Mouse (Mus musculus) erythroid progenitor cell, adult 5-6 weeks (primary cell): ENCODE results near the gene Ccdc159. TPM values are rescaled to one million over a fixed set of nuclear protein-coding genes. Genes with fewer than 3 reads are reported as not detected.

Experiments used
- ATAC-seq: replicated peaks from 2 replicates; pipeline ENCODE4 v1.8.0; 2016; ENCODE audit warnings: moderate number of reproducible peaks, mild to moderate bottlenecking, moderate TSS enrichment, inconsistent platforms; ENCODE audit not compliant: poor library complexity, low FRiP score, severe bottlenecking
- total RNA-seq, 2 experiments: library from RNA; stranded (forward) in 1 of 2; stranded (reverse) in 1 of 2; fragments of 150-400 nt in 1 of 2; fragments of 186-747, 209-891 nt in 1 of 2; gene quantifications; 2 replicates each; pipeline versions ENCODE4 v1.2.3 to v1.2.4; 2015 to 2017; ENCODE audit warnings: low replicate concordance in 2 of 2

Gene Ccdc159
- total RNA-seq, 2 experiments from 2014 or later = not detected

DNA sequence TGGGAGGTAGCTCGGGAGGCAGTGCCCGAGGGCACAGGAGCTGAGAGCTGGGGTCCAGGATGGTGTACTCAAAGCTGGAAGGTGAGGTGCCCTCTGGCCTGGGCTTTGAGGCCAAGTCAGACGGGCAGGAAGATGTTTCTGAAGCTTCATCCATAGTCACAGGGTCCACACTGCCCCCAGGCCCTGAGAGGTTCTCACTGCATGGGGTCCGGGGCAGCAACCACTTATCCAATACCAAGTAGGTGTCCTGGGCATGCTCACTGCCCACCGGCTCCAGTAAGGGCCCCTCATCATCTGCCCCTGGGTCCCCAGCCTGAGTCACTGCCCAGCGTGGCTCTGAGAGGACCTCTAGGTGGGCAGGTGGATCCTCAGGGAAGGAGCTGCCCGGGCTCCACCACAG, 32.0 kb downstream of the Ccdc159 start:
- no peak for ATAC-seq

DNA sequence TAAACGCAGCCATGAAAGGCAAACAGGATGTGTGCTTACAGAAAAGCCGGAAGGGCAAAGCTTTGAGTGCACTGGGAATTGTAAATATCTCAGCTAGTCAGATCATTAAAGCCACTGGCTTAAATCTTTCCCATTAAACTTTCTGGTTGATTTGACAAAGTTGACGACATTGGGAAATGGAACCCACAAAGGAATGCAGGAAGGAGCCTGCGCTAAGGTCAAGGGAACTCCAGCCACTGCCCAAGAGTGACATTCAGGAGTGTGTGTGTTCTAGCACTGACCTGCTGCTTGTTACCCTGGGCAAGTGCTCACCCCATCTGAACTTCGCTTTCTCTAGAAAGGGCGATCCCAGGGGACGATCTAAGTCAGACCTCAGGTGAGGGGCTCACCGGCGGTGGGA, 32.9 kb downstream of the Ccdc159 start:
- no peak for ATAC-seq

DNA sequence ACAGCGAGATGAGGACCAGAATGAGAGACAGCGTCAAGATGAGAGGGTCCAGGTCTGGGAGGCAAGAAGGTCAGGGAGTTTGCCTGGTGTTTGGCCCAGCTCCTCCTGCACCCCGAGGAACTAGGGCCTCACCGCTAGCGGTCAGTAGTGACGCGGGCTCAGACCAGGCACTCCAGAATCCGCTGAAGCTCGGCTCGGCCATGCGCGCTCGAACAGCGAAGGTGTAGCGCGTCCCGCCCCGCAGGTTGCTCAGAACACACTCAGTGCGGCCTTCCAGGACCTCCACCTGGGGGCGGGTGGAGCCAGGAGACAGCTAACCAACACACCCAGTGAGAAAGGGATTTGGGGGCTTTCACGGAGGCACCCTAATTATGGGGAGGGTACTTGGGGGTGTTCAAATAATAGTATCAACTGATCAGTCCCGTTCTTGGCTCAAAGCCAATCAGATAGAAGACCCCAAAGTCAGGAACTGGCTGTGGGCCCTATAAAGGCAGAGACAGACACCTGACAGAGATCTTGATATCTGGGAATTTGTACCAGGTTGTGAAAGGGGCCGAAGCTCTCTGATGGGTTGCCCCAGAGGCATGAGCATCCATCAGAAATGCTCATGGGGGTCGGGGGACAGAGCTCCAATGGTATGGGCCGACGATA, 33.4 kb downstream of the Ccdc159 start:
- no peak for ATAC-seq

DNA sequence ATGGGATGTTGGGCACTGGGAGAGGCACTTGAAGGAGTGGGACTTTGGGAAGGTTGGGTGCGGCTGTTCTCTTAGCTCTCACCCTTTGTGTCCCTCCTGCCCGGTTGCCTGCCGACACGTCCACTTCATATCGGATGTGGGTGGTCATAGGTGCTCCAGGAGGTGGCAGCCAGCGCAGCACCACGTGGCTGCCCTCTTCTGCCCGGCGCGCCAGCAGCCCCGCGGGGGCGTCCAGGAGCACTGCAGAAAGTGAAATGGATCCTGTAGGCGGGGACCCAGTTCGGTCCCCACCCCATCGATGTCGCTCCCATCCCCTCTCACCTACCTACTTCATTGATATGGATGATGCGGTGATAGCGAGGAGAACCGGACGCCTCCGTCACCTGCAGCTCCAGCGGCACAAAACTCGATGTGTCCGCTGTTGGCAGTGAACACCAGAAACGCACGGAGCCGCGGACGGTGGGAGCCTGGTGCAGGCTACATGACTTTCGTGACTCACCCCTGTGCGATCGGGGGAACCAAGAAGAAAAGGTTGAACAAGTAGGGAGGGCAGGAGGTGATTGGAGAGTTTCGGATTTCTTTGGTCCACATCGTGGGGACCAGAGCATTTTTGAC, 34.2 kb downstream of the Ccdc159 start:
- peak; percentile 9; the same call in 1 of the 2 replicates for ATAC-seq

DNA sequence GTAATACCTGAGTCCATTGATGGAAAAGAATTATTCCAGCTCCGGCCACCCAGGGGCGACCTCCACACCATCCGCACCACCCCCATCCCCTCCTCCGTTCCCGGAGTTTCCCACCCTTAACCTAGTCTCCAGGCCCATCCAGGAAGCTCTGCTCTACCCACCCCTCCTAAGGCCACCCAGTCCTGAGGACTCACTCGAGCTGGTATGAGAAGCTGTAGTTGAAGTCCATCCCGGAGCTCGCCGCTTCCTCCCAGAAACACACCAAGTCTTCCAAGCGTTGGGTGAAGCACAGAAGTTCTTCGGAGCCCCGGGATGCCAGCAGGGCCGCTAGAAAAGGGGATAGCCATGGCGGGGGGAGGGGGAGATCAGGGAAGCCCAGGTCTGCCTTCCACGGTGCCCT, 34.7 kb downstream of the Ccdc159 start:
- ATAC-seq = no peak

DNA sequence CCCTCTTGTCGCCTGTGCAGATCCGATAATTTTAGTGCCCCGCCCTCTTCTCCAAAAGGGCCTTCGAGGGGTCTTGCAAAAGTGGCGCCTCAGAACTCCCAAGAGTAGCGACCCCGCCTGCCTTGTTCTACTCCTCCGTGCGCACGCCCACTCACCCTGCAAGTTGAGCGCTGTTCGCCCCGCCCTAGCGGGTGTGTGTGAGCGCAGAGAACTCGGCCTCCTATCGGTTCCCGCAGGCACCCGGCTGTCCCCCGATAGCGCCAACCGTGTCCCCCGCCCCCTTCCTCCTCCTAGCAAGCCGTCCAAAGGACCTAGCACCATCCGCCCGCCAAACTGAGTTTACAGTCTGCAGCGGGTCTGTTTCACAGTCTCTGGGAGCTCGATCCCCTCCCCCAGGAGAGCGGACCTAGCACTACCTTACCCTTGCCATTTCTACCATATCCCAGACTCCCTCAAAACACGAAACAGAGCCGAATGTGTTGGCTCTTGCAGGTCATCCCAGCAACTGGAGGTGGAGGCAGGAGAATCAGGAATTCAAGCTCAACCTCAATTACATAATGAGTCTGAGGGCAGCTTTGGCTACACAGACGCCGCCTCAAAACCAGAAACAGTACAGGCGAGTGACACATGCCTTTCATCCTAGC, 35.3 kb downstream of the Ccdc159 start:
- ATAC-seq = peak; percentile 88

DNA sequence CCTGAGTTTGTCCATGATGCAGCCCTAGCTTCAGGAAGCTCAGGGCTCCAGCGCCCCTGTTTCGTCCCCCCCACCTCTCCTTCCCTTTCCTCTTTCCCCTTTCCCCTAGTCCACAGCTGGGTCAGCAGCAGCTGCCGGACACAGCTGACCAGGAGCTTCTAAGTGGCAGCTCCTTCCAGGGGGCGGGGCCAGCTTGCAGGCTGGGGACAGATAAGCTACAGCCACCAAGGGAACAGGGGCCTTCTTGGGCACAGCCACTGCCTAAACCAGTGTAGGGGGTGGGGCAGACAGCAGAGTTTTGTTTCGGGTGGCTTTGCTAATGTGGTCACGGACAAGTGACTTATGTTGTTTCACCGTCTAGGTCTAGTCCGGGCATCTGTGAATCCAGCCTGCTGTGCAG, 36.1 kb downstream of the Ccdc159 start, which contains the start of gene Epor:
Gene Epor, minus strand, starts transcription at position 90 of the 400 bp plus-strand sequence.
- ATAC-seq = peak; percentile 83

DNA sequence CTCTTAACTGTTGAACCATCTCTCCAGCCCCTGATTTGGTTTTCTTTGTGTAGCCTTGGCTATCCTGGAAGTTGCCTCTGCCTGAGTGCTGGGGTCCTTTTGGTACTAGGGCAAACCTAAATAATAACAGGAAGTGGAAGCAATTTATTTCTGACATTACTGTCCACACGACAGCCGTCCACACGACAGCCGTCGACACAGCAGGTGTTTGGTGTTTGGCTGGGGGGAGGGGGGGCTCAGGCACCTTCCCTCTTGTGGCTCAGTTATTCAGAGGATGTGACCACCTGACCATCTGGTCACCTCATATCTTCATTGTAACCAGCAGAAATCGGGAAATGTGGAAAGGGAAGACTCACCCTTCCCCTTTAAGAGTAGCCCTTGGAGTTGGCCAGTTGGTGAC, 41.6 kb downstream of the Ccdc159 start:
- ATAC-seq = no peak

DNA sequence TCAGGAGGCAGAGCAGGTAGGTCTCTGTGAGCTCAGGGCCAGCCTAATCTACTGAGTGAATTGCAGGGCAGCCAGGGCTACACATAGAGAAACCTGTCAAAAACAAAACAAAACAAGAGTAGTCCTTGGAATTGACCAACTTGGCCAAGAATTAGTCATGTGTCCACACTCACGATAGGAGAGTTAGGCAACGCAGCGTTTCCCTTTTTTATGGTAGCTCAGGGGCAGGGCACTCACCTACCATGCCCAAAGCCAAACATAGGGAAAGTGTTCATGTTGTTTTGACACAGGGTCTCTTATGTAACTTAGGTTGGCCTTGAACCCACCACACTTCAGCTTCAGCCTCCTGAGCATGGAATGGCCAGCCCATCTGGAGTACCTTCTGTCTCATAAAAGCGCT, 42.0 kb downstream of the Ccdc159 start:
- ATAC-seq = no peak

DNA sequence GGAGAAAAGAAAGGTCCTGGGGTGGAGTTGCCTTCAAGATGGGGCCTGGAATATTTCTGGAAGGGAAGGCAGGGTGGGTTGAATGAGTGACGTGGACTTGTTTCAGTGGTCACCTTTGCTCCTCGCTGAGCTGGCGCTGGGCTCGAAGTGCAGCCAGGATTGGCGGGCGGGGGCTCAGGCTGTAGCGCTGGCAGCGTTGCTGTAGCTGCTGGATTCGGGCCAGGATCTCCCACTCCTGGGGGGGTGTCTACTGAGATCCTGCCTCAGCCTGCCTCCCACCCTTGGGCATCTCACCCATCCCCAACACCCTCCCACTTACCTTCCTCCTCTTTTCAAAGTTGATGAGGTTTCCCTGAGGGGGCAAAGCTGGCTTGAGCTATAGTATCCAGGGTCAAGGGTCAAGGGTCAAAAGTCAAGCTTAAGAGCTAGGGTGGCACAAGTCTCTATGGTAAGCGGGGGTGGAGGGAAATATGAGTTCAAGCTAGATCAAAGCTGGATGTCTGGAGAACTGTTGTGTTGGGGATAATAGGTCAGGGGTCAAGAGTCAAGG, 49.4 kb downstream of the Ccdc159 start:
- ATAC-seq = no peak

DNA sequence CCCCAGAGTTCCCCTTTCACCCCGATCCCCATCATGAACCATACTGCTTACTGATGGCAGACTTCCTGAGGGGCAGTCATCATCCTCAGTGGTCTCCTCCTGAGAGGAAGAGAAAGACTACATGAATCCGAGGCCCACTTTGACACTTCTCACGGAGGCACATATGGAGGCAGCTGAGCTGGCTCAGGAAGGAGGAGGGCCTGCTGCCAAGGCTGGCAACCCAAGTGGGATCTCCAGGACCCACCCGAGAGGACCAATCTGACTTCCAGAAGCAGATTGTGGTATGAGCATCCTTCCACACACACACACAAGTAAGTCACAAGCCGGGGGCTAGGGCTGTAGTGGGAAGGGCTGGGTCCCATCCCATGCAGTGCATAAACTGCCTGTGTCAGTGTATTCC, 50.1 kb downstream of the Ccdc159 start:
- ATAC-seq = no peak

DNA sequence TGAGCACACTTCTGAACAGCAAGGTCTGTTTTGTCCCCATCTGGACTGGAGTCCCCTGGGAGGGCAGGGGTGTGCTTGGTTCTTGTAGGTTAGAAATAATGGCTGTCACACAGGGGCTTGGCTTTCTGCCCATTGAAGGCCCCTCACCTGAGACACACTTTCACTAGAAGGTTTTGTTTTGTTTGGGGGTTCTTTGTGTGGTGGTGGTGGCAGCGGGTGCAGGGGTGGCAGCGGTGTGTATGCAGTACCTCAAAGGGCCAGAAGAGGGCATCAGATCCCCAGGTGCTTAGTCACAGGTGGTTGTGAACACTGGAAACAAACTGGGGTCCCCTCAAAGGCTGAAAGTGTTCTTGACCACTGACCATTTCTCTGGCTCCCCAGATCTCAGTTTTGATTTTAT, 50.7 kb downstream of the Ccdc159 start:
- ATAC-seq = peak; percentile 79

DNA sequence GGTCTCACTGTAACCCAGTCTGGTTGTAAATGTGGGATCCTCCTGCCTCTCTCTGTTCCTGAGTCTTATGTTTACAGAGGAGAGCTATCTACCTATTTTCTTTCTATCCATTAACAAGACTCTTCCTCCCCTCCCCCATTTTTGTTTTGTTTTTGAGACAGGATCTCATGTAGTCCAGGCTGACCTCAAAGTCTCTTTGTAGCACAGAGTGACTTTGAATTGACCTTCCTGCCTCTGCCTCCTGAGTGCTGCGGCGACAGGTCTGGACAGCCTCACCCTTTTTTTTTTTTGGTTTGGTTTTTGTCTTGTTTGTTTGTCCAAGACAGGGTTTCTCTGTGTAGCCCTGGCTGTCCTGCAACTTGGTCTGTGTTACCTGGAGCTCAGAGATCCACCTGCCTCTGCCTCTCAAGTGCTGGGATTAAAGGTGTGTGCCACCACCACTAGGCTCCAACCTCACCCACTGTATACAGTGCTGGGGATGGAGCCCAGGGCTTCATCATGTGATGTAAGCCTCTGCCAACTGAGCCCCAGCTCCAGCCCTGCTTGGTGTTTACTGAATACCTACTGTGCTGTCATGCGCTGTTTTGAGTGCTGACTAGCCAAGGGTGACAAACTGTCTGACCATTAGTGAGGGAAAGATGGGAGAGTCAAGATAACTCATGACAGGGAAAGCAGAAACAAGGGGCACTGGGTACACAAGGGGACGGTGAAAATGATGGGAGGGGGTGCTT, 51.3 kb downstream of the Ccdc159 start:
- ATAC-seq = no peak; the same call in 1 of the 2 replicates

DNA sequence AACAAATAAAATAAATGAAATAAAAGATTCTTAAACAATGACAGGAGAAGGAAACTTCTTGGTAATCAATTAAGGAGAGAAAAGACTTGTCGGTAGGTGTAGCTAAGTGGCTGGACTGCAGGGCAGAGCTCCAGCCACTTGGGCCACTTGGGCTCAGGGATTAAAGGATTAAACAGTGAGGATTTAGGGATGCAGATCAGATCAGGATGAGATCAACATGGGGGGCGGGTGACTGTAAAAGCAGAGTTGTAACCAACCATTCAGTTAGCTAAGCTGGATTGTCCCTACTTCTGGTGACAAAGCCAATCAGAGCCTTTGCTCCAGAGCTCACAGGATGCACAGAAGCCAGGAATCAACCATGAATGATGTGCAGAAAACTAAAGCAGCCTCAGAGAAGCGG, 56.6 kb downstream of the Ccdc159 start:
- ATAC-seq = no peak

Other genes starting within 250 kb of the Ccdc159 start
- 2.5 and 3.6 TPM in 2 replicates for gene Ldlr, start 204.0 kb upstream of the Ccdc159 start, total RNA-seq (2015; ENCODE audit: low replicate concordance)
- 3.6 and 4.1 TPM in 2 replicates for gene Ldlr, start 204.0 kb upstream of the Ccdc159 start, total RNA-seq (2017; ENCODE audit: low replicate concordance)
- gene Spc24, start 167.2 kb upstream of the Ccdc159 start, total RNA-seq (2015; ENCODE audit: low replicate concordance) = 40.7 and 50.7 TPM in 2 replicates
- 68.7 and 98.2 TPM in 2 replicates for gene Spc24, start 167.2 kb upstream of the Ccdc159 start, total RNA-seq (2017; ENCODE audit: low replicate concordance)
- gene Kank2, start 128.7 kb upstream of the Ccdc159 start, total RNA-seq (2015; ENCODE audit: low replicate concordance) = not detected in 2 replicates
- gene Kank2, start 128.7 kb upstream of the Ccdc159 start, total RNA-seq (2017; ENCODE audit: low replicate concordance) = 0.51 TPM in 1 of 2 replicates, not detected in the other
- not detected in 2 replicates for gene Angptl8, start 92.0 kb upstream of the Ccdc159 start, total RNA-seq (2015; ENCODE audit: low replicate concordance)
- not detected in 2 replicates for gene Angptl8, start 92.0 kb upstream of the Ccdc159 start, total RNA-seq (2017; ENCODE audit: low replicate concordance)
- gene Dock6, start 74.8 kb upstream of the Ccdc159 start, total RNA-seq (2015; ENCODE audit: low replicate concordance) = 2.9 TPM in 1 of 2 replicates, not detected in the other
- gene Dock6, start 74.8 kb upstream of the Ccdc159 start, total RNA-seq (2017; ENCODE audit: low replicate concordance) = 0.26 TPM in 1 of 2 replicates, not detected in the other
- 3.8 and 7.2 TPM in 2 replicates for gene Rab3d, start 9.3 kb upstream of the Ccdc159 start, total RNA-seq (2015; ENCODE audit: low replicate concordance)
- gene Rab3d, start 9.3 kb upstream of the Ccdc159 start, total RNA-seq (2017; ENCODE audit: low replicate concordance) = 5.0 and 11.6 TPM in 2 replicates
- 13.8 TPM in 1 of 2 replicates, not detected in the other for gene Tmem205, start 85 bp downstream of the Ccdc159 start, total RNA-seq (2015; ENCODE audit: low replicate concordance)
- gene Tmem205, start 85 bp downstream of the Ccdc159 start, total RNA-seq (2017; ENCODE audit: low replicate concordance) = not detected in 2 replicates
- 1.3 TPM in 1 of 2 replicates, not detected in the other for gene Plppr2, start 9.6 kb downstream of the Ccdc159 start, total RNA-seq (2015; ENCODE audit: low replicate concordance)
- not detected in 2 replicates for gene Plppr2, start 9.6 kb downstream of the Ccdc159 start, total RNA-seq (2017; ENCODE audit: low replicate concordance)
- 0.42 and 3.2 TPM in 2 replicates for gene Swsap1, start 28.3 kb downstream of the Ccdc159 start, total RNA-seq (2015; ENCODE audit: low replicate concordance)
- 0.51 TPM in 1 of 2 replicates, not detected in the other for gene Swsap1, start 28.3 kb downstream of the Ccdc159 start, total RNA-seq (2017; ENCODE audit: low replicate concordance)
- gene Epor, start 36.0 kb downstream of the Ccdc159 start, total RNA-seq (2015; ENCODE audit: low replicate concordance) = 244 and 249 TPM in 2 replicates
- 188 and 199 TPM in 2 replicates for gene Epor, start 36.0 kb downstream of the Ccdc159 start, total RNA-seq (2017; ENCODE audit: low replicate concordance)
- gene Rgl3, start 62.0 kb downstream of the Ccdc159 start, total RNA-seq (2015; ENCODE audit: low replicate concordance) = not detected in 2 replicates
- not detected in 2 replicates for gene Rgl3, start 62.0 kb downstream of the Ccdc159 start, total RNA-seq (2017; ENCODE audit: low replicate concordance)
- not detected in 2 replicates for gene Ccdc151, start 75.2 kb downstream of the Ccdc159 start, total RNA-seq (2015; ENCODE audit: low replicate concordance)
- not detected in 2 replicates for gene Ccdc151, start 75.2 kb downstream of the Ccdc159 start, total RNA-seq (2017; ENCODE audit: low replicate concordance)
- 27.0 and 27.7 TPM in 2 replicates for gene Prkcsh, start 75.3 kb downstream of the Ccdc159 start, total RNA-seq (2015; ENCODE audit: low replicate concordance)
- 41.6 and 62.9 TPM in 2 replicates for gene Prkcsh, start 75.3 kb downstream of the Ccdc159 start, total RNA-seq (2017; ENCODE audit: low replicate concordance)
- gene Elavl3, start 124.6 kb downstream of the Ccdc159 start, total RNA-seq (2015; ENCODE audit: low replicate concordance) = not detected in 2 replicates
- gene Elavl3, start 124.6 kb downstream of the Ccdc159 start, total RNA-seq (2017; ENCODE audit: low replicate concordance) = not detected in 2 replicates
- not detected in 2 replicates for gene Gm49318, start 143.8 kb downstream of the Ccdc159 start, total RNA-seq (2015; ENCODE audit: low replicate concordance)
- gene Gm49318, start 143.8 kb downstream of the Ccdc159 start, total RNA-seq (2017; ENCODE audit: low replicate concordance) = not detected in 2 replicates
- 2.1 and 6.1 TPM in 2 replicates for gene Zfp653, start 143.9 kb downstream of the Ccdc159 start, total RNA-seq (2015; ENCODE audit: low replicate concordance)
- 6.0 and 11.2 TPM in 2 replicates for gene Zfp653, start 143.9 kb downstream of the Ccdc159 start, total RNA-seq (2017; ENCODE audit: low replicate concordance)
- 3.4 TPM in 1 of 2 replicates, not detected in the other for gene Ecsit, start 158.0 kb downstream of the Ccdc159 start, total RNA-seq (2015; ENCODE audit: low replicate concordance)
- 2.0 and 4.9 TPM in 2 replicates for gene Ecsit, start 158.0 kb downstream of the Ccdc159 start, total RNA-seq (2017; ENCODE audit: low replicate concordance)
- gene Cnn1, start 171.7 kb downstream of the Ccdc159 start, total RNA-seq (2015; ENCODE audit: low replicate concordance) = not detected in 2 replicates
- not detected in 2 replicates for gene Cnn1, start 171.7 kb downstream of the Ccdc159 start, total RNA-seq (2017; ENCODE audit: low replicate concordance)
- gene Elof1, start 189.7 kb downstream of the Ccdc159 start, total RNA-seq (2015; ENCODE audit: low replicate concordance) = 70.8 and 101 TPM in 2 replicates
- 21.3 and 26.2 TPM in 2 replicates for gene Elof1, start 189.7 kb downstream of the Ccdc159 start, total RNA-seq (2017; ENCODE audit: low replicate concordance)
- 98.5 and 142 TPM in 2 replicates for gene Acp5, start 208.2 kb downstream of the Ccdc159 start, total RNA-seq (2015; ENCODE audit: low replicate concordance)
- gene Acp5, start 208.2 kb downstream of the Ccdc159 start, total RNA-seq (2017; ENCODE audit: low replicate concordance) = 95.8 and 125 TPM in 2 replicates
- 2.9 and 29.9 TPM in 2 replicates for gene Pigyl, start 229.4 kb downstream of the Ccdc159 start, total RNA-seq (2015; ENCODE audit: low replicate concordance)
- 6.8 and 29.6 TPM in 2 replicates for gene Pigyl, start 229.4 kb downstream of the Ccdc159 start, total RNA-seq (2017; ENCODE audit: low replicate concordance)